Mouse (Mus musculus) embryonic facial prominence, embryonic 14.5 days (tissue): ENCODE data around the gene Gm20661. TPM values are rescaled to one million over a fixed set of nuclear protein-coding genes. Genes with fewer than 3 reads are reported as not detected.
"Not testable (repeated sequence)": the region's sequence is repeated elsewhere in the genome, so short reads cannot be mapped to it uniquely, and the experiment has no call there.

ENCODE experiments used
- ATAC-seq: fragments of 200-750 bp; cut with Nextera tagmentation; 2 replicates; pipeline ENCODE4 v1.8.0; 2017; ENCODE audit warnings: low read depth, moderate number of reproducible peaks, moderate TSS enrichment
- DNase-seq: peaks from one replicate; pipeline ENCODE4 v3.0.0-alpha.2; 2015; ENCODE audit warnings: low spot score
- H3K27ac ChIP-seq: fragments of 300-500 bp; sonication (generic); replicated peaks from 2 replicates; pipeline ENCODE4 v1.5.1; 2014; ENCODE audit warnings: low read depth, mild to moderate bottlenecking, low read length, moderate library complexity
- H3K27me3 ChIP-seq: fragments of 300-500 bp; sonication (generic); replicated peaks from 2 replicates; pipeline ENCODE4 v1.6.1; 2014; ENCODE audit warnings: low read length; ENCODE audit not compliant: control insufficient read depth, insufficient read depth
- H3K36me3 ChIP-seq: fragments of 300-500 bp; sonication (generic); 2 replicates; pipeline ENCODE4 v1.6.1; 2014; ENCODE audit warnings: low read length, mixed read lengths; ENCODE audit not compliant: control insufficient read depth, insufficient read depth
- H3K4me1 ChIP-seq: fragments of 300-500 bp; sonication (generic); 2 replicates; pipeline ENCODE4 v1.6.1; 2014; ENCODE audit warnings: antibody characterized with exemption, low read length; ENCODE audit not compliant: control insufficient read depth, insufficient read depth
- H3K4me2 ChIP-seq: fragments of 300-500 bp; sonication (generic); 2 replicates; pipeline ENCODE4 v1.6.1; 2014; ENCODE audit warnings: low read depth, mild to moderate bottlenecking, low read length, moderate library complexity, mixed read lengths
- H3K4me3 ChIP-seq: fragments of 300-500 bp; sonication (generic); 2 replicates; pipeline ENCODE4 v1.5.1; 2014; ENCODE audit warnings: low read depth, mild to moderate bottlenecking, low read length
- H3K9ac ChIP-seq: fragments of 300-500 bp; sonication (generic); 2 replicates; pipeline ENCODE4 v1.6.1; 2014; ENCODE audit warnings: low read depth, mild to moderate bottlenecking, low read length, moderate library complexity, mixed read lengths
- H3K9me3 ChIP-seq: fragments of 300-500 bp; sonication (generic); 2 replicates; pipeline ENCODE4 v1.6.1; 2016; ENCODE audit warnings: low read length; ENCODE audit not compliant: control insufficient read depth
- WGBS: fragments of 180-500 bp; shearing (Covaris S2); extraction: QIAGEN DNeasy Blood & Tissue Kit; methylation state at CpG from one replicate; pipeline ENCODE4 v1.1.7; 2014; 5-methylcytosine and 5-hydroxymethylcytosine counted together
- polyA plus RNA-seq: library from polyadenylated mRNA; unstranded; fragments of >200 nt; fragmentation: Nextera tagmentation; extraction: Ambion mirVana; gene quantifications from 2 replicates; pipeline ENCODE4 v1.2.1, GENCODE M21; 2014

Gene Gm20661
- polyA plus RNA-seq, 1 experiment from 2014 or later, result 5.9 TPM

DNA sequence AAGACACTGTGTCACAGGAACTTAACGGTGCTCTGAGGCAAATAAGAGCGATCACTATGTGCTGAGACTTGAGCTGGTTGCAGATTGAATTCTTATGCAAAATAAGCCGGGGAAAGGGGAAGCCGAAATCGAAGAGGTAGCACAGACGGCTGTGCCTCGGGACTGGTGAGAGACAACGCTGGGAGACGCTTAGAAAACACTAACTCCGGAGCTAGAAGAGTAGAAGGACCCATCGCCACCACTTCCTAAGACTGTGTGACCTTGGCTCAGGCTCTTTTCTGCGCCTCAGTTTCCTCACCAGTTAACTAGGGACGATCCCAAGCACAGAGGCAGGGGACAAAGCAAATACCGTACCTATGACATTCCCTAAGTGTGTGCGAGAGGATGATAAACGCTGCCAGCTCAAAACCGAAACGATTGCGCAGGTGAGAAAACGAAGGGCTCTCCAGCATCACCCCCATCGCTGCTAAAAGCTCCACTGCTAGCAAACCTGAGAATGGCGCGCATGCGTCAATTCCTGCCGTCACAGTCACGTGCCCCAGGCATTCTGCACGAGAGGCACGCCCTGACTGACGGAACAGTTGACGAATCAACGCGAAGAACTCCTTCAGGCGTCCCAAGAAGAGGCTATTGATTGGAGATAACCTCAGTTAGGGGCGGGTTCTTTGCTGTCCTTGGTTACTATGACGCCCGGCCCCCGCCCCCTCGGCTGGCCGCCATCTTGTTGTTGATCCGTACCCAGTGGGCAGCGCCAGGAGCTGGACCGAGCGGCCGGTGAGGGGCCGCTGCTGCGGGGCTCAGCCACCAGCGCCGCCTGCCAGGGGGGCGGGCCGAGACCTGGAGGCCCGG is 19.3 kb downstream of the Gm20661 start, which contains the start of gene Ip6k1:
TSS of gene Ip6k1 (plus strand) at position 580 of the 849 bp plus-strand sequence.
- peak; percentile 100 for DNase-seq
- peak; percentile 99 for ATAC-seq
- no peaks in the 10 kb centered on the region for H3K27me3 ChIP-seq
- H3K27ac ChIP-seq, result peak within 1 kb of the TSS; percentile 94
- H3K4me3 ChIP-seq, result peak within 1 kb of the TSS; percentile 93
- peak within 1 kb of the TSS; percentile 98 for H3K9ac ChIP-seq
- peak within 1 kb of the TSS; percentile 80 for H3K4me2 ChIP-seq
- no peaks in the 10 kb centered on the region for H3K9me3 ChIP-seq
- no peaks in the 10 kb centered on the region for H3K36me3 ChIP-seq
- 1% methylated on average over 50 of the region's 51 CpGs for WGBS
- H3K4me1 ChIP-seq, result peaks cover 16% of the 10 kb centered on the region

DNA sequence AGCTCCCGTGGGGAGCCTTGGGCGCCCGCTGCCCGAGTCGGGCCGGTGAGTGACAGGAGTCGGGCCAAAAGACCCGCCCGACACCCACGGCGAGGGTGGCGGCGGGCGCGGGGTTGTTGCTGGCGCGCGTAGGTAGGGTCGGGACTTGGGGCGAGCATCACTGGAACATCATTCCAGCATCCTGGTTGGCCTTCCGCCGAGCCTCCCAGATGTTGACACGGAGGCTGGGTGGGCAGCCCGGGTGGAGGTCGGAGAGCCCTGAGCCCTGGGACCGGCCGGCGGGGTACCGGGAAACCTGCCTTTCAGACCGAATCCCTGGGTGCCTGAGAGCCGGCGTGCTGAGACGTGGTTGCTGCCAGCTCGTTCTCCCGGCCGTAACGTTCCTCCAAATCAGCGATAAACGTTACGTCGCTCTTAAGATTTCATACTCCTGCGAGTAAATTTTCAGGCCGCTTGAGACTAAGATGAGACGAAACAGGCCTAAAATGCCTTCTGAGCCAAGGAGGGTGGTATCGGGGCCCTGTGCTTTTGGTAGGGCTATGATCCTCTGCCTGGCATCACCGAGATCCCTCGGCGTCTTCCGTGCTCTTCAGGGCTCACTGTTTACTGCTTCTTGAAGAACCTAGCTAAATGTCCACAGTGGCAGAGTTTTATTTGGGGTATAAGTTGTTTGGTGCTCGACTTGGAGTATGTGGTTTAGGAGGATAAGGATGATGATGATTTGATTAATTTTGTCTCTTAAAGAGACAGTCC is 20.1 kb downstream of the Gm20661 start:
- Histone ChIP-seq H3K9ac (peak overlapping the region; percentile 98), H3K4me1 (peaks cover 16% of the 10 kb centered on the region), H3K9me3 (no peaks in the 10 kb centered on the region), H3K36me3 (no peaks in the 10 kb centered on the region), H3K27ac (peak overlapping the region; percentile 94), H3K4me3 (peak overlapping the region; percentile 93), H3K4me2 (peak overlapping the region; percentile 80), H3K27me3 (no peaks in the 10 kb centered on the region)
- WGBS, result under 1% methylated on average over 25 of the region's 50 CpGs
- ATAC-seq (peak; percentile 56), DNase-seq (no peak)

DNA sequence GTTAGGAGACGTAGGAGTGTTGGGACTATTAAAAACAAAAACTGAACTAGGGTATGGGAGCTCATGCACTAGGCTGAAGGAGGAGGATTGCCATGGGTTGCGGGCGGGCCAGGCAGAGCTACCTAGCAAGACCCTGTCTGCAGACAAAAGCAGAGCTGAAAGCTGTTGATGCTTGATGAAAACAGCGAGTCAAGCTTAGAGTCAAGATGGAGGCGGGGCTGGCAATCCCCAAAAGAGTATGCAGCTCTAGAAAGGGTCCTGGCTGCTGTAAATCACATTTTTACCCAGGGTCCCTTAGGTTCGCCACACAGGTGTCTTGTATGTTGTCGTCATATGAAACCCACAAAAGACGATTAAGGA is 20.7 kb downstream of the Gm20661 start:
- 9% methylated on average over 8 of the region's 8 CpGs for WGBS
- Histone ChIP-seq H3K4me3 (peak overlapping the region; percentile 93), H3K4me2 (peak overlapping the region; percentile 80), H3K36me3 (no peaks in the 10 kb centered on the region), H3K9me3 (no peaks in the 10 kb centered on the region), H3K4me1 (peaks cover 16% of the 10 kb centered on the region), H3K27me3 (no peaks in the 10 kb centered on the region), H3K9ac (peak overlapping the region; percentile 98), H3K27ac (peak overlapping the region; percentile 94)
- ATAC-seq, result no peak
- DNase-seq, result peak; percentile 41

DNA sequence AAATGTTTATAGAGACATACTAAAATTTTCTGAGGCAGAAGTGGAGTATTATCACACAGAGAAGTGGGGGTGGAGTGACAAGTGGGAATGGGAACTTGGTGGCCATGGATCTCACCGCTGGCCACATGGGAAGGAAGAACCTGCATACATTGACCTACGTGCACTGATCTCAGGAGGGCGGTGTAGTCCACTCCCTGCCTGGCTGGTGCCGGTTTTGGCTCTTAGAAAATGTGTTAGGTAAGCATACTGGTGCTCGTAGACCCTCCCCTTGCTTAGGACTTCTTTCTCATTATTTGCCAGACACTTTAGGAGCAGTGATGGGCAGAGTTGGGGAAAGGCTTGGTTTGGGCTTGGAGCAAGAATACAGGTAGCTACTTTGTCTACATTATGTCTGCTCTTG is 25.2 kb downstream of the Gm20661 start:
- Histone ChIP-seq H3K27me3 (no peaks in the 10 kb centered on the region), H3K36me3 (peaks cover 7% of the 10 kb centered on the region), H3K4me3 (no peak overlapping the region), H3K4me1 (peaks cover 16% of the 10 kb centered on the region), H3K27ac (no peak overlapping the region), H3K4me2 (no peak overlapping the region), H3K9me3 (no peaks in the 10 kb centered on the region), H3K9ac (no peak overlapping the region)
- ATAC-seq (no peak), DNase-seq (no peak)
- WGBS, result 76% methylated on average over 5 of the region's 5 CpGs

DNA sequence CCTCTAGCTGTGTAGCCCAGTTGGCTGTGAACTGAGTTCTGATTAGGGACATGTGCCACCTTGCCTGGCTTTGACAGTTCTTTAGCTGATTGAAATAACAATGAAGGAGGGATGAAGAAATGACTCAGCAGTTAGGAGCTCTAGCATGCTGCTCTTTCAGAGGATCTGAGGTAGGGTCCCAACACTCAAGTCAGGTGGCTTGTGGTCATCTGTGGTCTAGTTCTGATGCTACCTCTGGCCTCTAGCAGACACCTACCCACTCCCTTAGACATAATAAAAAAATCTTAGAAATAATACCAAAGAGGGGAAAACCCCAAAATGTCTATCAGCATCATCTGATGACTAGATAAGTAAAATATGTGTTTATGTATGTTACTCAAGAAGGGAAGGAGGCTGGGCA is 27.5 kb downstream of the Gm20661 start:
- H3K4me3 ChIP-seq, result no peak overlapping the region
- no peaks in the 10 kb centered on the region for H3K4me1 ChIP-seq
- no peak for DNase-seq

DNA sequence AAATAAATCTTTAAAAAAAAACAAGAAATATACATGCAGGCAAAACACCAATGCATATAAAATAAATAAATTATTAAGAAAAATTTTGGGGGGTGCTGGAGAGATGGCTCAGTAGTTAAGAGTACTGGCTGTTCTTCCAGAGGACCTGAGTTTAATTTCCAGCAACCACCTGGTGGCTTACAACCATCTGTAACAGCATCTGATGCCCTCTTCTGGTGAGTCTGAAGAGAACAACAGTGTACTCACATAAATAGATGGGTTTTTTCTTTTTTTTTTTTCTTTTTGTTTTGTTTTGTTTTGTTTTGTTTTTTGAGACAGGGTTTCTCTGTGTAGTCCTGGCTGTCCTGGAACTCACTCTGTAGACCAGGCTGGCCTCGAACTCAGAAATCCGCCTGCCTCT is 30.7 kb downstream of the Gm20661 start:
- H3K4me2 ChIP-seq, H3K9me3 ChIP-seq, H3K4me3 ChIP-seq, ATAC-seq, DNase-seq, H3K27ac ChIP-seq, H3K27me3 ChIP-seq, H3K4me1 ChIP-seq, H3K9ac ChIP-seq: not testable (repeated sequence)
- 97% methylated on average over 2 of the region's 2 CpGs for WGBS
- H3K36me3 ChIP-seq, result peaks cover 20% of the 10 kb centered on the region

More for the DNA sequence above, 27.5 kb downstream of the Gm20661 start:
- H3K9me3 ChIP-seq, result no peaks in the 10 kb centered on the region
- no peaks in the 10 kb centered on the region for H3K27me3 ChIP-seq
- H3K27ac ChIP-seq, result no peak overlapping the region
- no peak overlapping the region for H3K9ac ChIP-seq
- H3K36me3 ChIP-seq, result peaks cover 19% of the 10 kb centered on the region
- ATAC-seq, result no peak
- no peak overlapping the region for H3K4me2 ChIP-seq

DNA sequence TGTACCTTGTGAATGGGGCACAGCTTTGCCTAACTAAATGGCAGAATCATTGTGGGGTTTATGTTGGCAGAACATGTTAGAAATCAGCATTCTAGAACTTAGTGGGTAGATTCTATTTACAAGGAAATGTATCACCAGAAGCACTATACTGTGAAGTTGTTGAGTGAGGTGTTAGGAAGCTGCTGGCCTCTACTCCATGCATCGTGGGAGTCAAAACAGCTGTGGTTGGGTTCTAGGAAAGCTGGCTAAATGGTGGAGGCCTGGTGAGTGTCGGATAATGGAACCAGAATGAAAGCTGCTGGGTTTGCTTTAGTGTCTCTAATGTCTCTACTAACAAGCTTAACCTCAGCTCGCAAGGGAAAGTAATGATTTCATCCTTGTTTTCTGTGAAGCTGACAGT is 34.3 kb downstream of the Gm20661 start:
- Histone ChIP-seq H3K4me2 (no peak overlapping the region), H3K4me3 (no peak overlapping the region), H3K27me3 (no peaks in the 10 kb centered on the region), H3K9ac (no peak overlapping the region), H3K4me1 (no peaks in the 10 kb centered on the region; the same call in 1 of the 2 replicates), H3K9me3 (no peaks in the 10 kb centered on the region), H3K27ac (no peak overlapping the region), H3K36me3 (peaks cover 20% of the 10 kb centered on the region)
- ATAC-seq (no peak), DNase-seq (no peak)
- 80% methylated on average over 3 of the region's 3 CpGs for WGBS

DNA sequence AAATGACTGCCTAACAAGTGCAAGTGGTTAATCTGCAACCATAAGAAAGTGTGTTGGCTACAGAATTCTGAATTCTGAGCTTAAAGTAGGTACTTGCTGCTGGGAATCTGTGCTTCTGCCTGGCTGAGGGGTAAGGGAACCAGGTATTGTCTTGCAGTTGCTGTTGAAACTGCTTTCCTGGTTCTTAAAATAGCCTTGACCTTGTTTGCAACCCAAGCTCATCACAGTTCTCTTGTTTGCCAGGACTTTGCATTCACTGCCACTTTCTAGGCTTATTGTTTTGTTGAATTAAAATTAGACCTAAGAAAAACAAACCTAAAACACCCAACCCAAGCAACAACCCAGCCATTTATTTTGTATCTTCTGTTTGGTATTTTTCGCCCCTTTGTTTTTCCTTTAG is 37.9 kb downstream of the Gm20661 start:
- WGBS, result 95% methylated on average over 1 of the region's 1 CpGs
- no peak overlapping the region for H3K4me2 ChIP-seq
- no peaks in the 10 kb centered on the region; the same call in 1 of the 2 replicates for H3K4me1 ChIP-seq
- H3K9ac ChIP-seq, result no peak overlapping the region
- no peak overlapping the region for H3K4me3 ChIP-seq
- peaks cover 25% of the 10 kb centered on the region for H3K36me3 ChIP-seq
- no peak for DNase-seq
- ATAC-seq, result no peak
- no peaks in the 10 kb centered on the region for H3K9me3 ChIP-seq
- no peak overlapping the region for H3K27ac ChIP-seq
- no peaks in the 10 kb centered on the region for H3K27me3 ChIP-seq
